8 mouse cellular contexts compared by ENCODE assay signal in genomic region chr11:46436760-46437458, GRCm38 (mm10). TPM values are rescaled to one million over a fixed set of nuclear protein-coding genes. Genes with fewer than 3 reads are reported as not detected.
DNase-seq lines count a peak whose midpoint lies in the region; ATAC-seq and TF ChIP-seq lines count a peak whose summit lies in the region.

Gene Med7, plus strand, starts transcription at chr11:46436925.

- no peak for TF ChIP-seq CTCF in bone marrow, adult 2 months (IDR thresholded peaks at IDR 0.05; ENCODE audit: control insufficient read depth, insufficient read depth, low read length)
- TF ChIP-seq CTCF in midbrain, postnatal 0 days (IDR thresholded peaks at IDR 0.05) = no peak

- DNase-seq in 416B (ENCODE audit: low read depth) = peak; percentile 99
- DNase-seq in heart, adult 8-10 months (ENCODE audit: low spot score) = peak; percentile 98
- DNase-seq in kidney, adult 9 months = peak; percentile 98
- DNase-seq in limb, embryonic 14.5 days (ENCODE audit: low spot score) = peak; percentile 99
- peak; percentile 99 for DNase-seq in midbrain, postnatal 0 days (ENCODE audit: low spot score)
- peak; percentile 83 to 87 for DNase-seq in spleen, postnatal 14 days (ENCODE audit: low spot score in 2 of 2)

- peaks cover 10% of the 10 kb centered on the region for H3K36me3 ChIP-seq in embryonic facial prominence, embryonic 15.5 days
- peaks cover 24% of the 10 kb centered on the region for H3K36me3 ChIP-seq in limb, embryonic 14.5 days (ENCODE audit: control insufficient read depth, insufficient read depth, low read length)
- no peaks in the 10 kb centered on the region for H3K36me3 ChIP-seq in midbrain, postnatal 0 days (ENCODE audit: insufficient read depth, low read length)

- under 1% methylated on average over 59 of the region's 59 CpGs for WGBS in bone marrow, adult 2 months
- under 1% methylated on average over 59 of the region's 59 CpGs for WGBS in embryonic facial prominence, embryonic 15.5 days
- WGBS in limb, embryonic 14.5 days = under 1% methylated on average over 56 of the region's 59 CpGs
- WGBS in midbrain, postnatal 0 days = 0% methylated on average over 47 of the region's 59 CpGs

- H3K4me2 ChIP-seq in embryonic facial prominence, embryonic 15.5 days (replicated peaks) = peak within 1 kb of the TSS; percentile 73
- H3K4me2 ChIP-seq in limb, embryonic 14.5 days (replicated peaks; ENCODE audit: low read depth, low read length, severe bottlenecking) = peak within 1 kb of the TSS; percentile 72
- H3K4me2 ChIP-seq in midbrain, postnatal 0 days (ENCODE audit: low read depth, low read length, poor library complexity, severe bottlenecking) = peak within 1 kb of the TSS; percentile 88

- no peaks in the 10 kb centered on the region for H3K27me3 ChIP-seq in embryonic facial prominence, embryonic 15.5 days
- no peaks in the 10 kb centered on the region for H3K27me3 ChIP-seq in limb, embryonic 14.5 days (ENCODE audit: control insufficient read depth, insufficient read depth, low read length)
- no peaks in the 10 kb centered on the region for H3K27me3 ChIP-seq in midbrain, postnatal 0 days (ENCODE audit: insufficient read depth, low read length)

- no peaks in the 10 kb centered on the region for H3K9me3 ChIP-seq in embryonic facial prominence, embryonic 15.5 days (replicated peaks)
- no peaks in the 10 kb centered on the region for H3K9me3 ChIP-seq in limb, embryonic 14.5 days (ENCODE audit: control insufficient read depth, low read length)
- no peaks in the 10 kb centered on the region for H3K9me3 ChIP-seq in midbrain, postnatal 0 days (ENCODE audit: low read length)

- peak within 1 kb of the TSS; percentile 92 for H3K9ac ChIP-seq in embryonic facial prominence, embryonic 15.5 days
- peak within 1 kb of the TSS; percentile 77 for H3K9ac ChIP-seq in limb, embryonic 14.5 days (ENCODE audit: low read depth, low read length, severe bottlenecking)
- H3K9ac ChIP-seq in midbrain, postnatal 0 days (replicated peaks; ENCODE audit: low read length, poor library complexity, severe bottlenecking) = peak within 1 kb of the TSS; percentile 95

- ATAC-seq in embryonic facial prominence, embryonic 15.5 days (ENCODE audit: insufficient number of reproducible peaks, low FRiP score, low TSS enrichment, low read depth) = peak; percentile 97
- peak; percentile 97 for ATAC-seq in limb, embryonic 14.5 days (ENCODE audit: low FRiP score, low read depth)
- ATAC-seq in midbrain, postnatal 0 days (ENCODE audit: low FRiP score) = peak; percentile 100

- peak within 1 kb of the TSS; percentile 97 for H3K27ac ChIP-seq in bone marrow, adult 2 months (ENCODE audit: control insufficient read depth, insufficient read depth, low read depth, low read length, poor library complexity)
- peak within 1 kb of the TSS; percentile 94 for H3K27ac ChIP-seq in embryonic facial prominence, embryonic 15.5 days (replicated peaks)
- H3K27ac ChIP-seq in limb, embryonic 14.5 days (replicated peaks; ENCODE audit: low read depth, low read length) = peak within 1 kb of the TSS; percentile 91
- peak within 1 kb of the TSS; percentile 86 for H3K27ac ChIP-seq in midbrain, postnatal 0 days (ENCODE audit: low read depth, low read length)

- no peaks in the 10 kb centered on the region for H3K4me1 ChIP-seq in bone marrow, adult 2 months (ENCODE audit: control insufficient read depth, insufficient read depth, low read length)
- peaks cover 7% of the 10 kb centered on the region; the same call in 1 of the 2 replicates for H3K4me1 ChIP-seq in embryonic facial prominence, embryonic 15.5 days
- H3K4me1 ChIP-seq in limb, embryonic 14.5 days (ENCODE audit: control insufficient read depth, insufficient read depth, low read length) = peaks cover 9% of the 10 kb centered on the region
- no peaks in the 10 kb centered on the region for H3K4me1 ChIP-seq in midbrain, postnatal 0 days (ENCODE audit: insufficient read depth, low read length)

- TF ChIP-seq POLR2A in bone marrow, adult 2 months (IDR thresholded peaks at IDR 0.05; ENCODE audit: borderline replicate concordance, control insufficient read depth, low read depth, low read length) = peak; percentile 96
- TF ChIP-seq POLR2A in limb, embryonic 14.5 days (IDR thresholded peaks at IDR 0.05; ENCODE audit: borderline replicate concordance, extremely low read depth, insufficient read depth, insufficient read length) = 0 out of 2 replicates have a peak, but pooled peaks have one; percentile 60

- H3K4me3 ChIP-seq in bone marrow, adult 2 months (replicated peaks; ENCODE audit: control insufficient read depth, low read depth, low read length) = peak within 1 kb of the TSS; percentile 75
- peak within 1 kb of the TSS; percentile 72 for H3K4me3 ChIP-seq in embryonic facial prominence, embryonic 15.5 days (replicated peaks)
- H3K4me3 ChIP-seq in limb, embryonic 14.5 days (replicated peaks; ENCODE audit: low read length) = peak within 1 kb of the TSS; percentile 96
- H3K4me3 ChIP-seq in midbrain, postnatal 0 days (ENCODE audit: low read depth, low read length) = peak within 1 kb of the TSS; percentile 88

RNA-seq across cellular contexts. Expression of gene Med7, which starts in this region (rescaled TPM):
- polyA plus RNA-seq in bone marrow, adult 2 months (2011; ENCODE audit: insufficient read depth, insufficient read length, low replicate concordance, missing spikeins) = 36.6 and 41.4 TPM in 2 replicates
- 68.6 and 69.4 TPM in 2 replicates for polyA plus RNA-seq in embryonic facial prominence, embryonic 15.5 days (2015; fragmentation: Nextera tagmentation; extraction: Ambion mirVana)
- total RNA-seq in heart, adult 8-10 months (2022) = 10 to 100 TPM; 15.5 to 23.2 (median 17.7) TPM
- 35.7 and 46.1 TPM in 2 replicates for polyA plus RNA-seq in limb, embryonic 14.5 days (2012; rRNA removed)
- 74.2 and 75.8 TPM in 2 replicates for polyA plus RNA-seq in limb, embryonic 14.5 days (2014; fragmentation: Nextera tagmentation; extraction: Ambion mirVana)
- 19.4 and 20.1 TPM in 2 replicates for total RNA-seq in midbrain, postnatal 0 days (2014; rRNA removed)
- polyA plus RNA-seq in midbrain, postnatal 0 days (2015; fragmentation: Nextera tagmentation; extraction: Ambion mirVana) = 53.3 and 53.8 TPM in 2 replicates

Comparison
In these comparisons a context has a peak if more than half of its experiments do, and no peak if none do; other contexts are left out.
1. Peak in every context shown above with its lines: DNase-seq, ATAC-seq, H3K4me3 ChIP-seq and H3K27ac ChIP-seq.